Mouse (Mus musculus): ENCODE measurements around the gene Fgd1. TPM values are rescaled to one million over a fixed set of nuclear protein-coding genes. Genes with fewer than 3 reads are reported as not detected.

Gene Fgd1
- total RNA-seq (2021): 10 to 100 TPM; 30.9 to 32.7 TPM
- long read RNA-seq, experiment 1, full-length matches to known transcripts: 8 of 14 reads
- long read RNA-seq, experiment 1, partial matches to known transcripts: 2 of 14 reads
- long read RNA-seq, experiment 1, other reads (novel, unspliced or antisense): 4 of 14 reads
- long read RNA-seq, experiment 2, full-length matches to known transcripts: 5 of 21 reads
- long read RNA-seq, experiment 2, partial matches to known transcripts: 9 of 21 reads
- long read RNA-seq, experiment 2, other reads (novel, unspliced or antisense): 7 of 21 reads

GRCm38 (mm10) chrX:151045850-151046249, at the start of gene Fgd1:
TSS of gene Fgd1 (plus strand) at chrX:151046150.
- DNase-seq (ENCODE audit: low spot score in 2 of 2): no peak

DNA sequence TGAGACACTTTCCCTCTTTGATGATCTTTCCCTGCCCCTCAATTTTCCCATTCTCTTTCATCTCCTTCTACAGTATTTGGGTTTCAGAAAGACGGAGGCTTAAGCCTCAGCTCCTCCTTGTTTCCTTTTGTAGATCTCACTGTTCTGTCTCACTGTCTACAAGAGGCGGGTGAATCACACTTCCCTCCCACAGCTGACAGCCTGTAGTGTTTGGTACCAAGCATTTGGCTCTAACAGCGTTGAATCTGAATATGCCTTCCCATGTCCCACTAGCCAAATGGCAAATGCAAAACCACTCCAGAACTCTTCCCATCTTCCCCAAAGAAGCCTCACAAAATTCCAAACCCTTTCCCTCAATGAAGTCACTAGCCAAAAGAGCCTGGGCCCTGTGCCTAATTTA, 49.2 kb upstream of the Fgd1 start:
- no peak for DNase-seq (ENCODE audit: low spot score in 2 of 2)

DNA sequence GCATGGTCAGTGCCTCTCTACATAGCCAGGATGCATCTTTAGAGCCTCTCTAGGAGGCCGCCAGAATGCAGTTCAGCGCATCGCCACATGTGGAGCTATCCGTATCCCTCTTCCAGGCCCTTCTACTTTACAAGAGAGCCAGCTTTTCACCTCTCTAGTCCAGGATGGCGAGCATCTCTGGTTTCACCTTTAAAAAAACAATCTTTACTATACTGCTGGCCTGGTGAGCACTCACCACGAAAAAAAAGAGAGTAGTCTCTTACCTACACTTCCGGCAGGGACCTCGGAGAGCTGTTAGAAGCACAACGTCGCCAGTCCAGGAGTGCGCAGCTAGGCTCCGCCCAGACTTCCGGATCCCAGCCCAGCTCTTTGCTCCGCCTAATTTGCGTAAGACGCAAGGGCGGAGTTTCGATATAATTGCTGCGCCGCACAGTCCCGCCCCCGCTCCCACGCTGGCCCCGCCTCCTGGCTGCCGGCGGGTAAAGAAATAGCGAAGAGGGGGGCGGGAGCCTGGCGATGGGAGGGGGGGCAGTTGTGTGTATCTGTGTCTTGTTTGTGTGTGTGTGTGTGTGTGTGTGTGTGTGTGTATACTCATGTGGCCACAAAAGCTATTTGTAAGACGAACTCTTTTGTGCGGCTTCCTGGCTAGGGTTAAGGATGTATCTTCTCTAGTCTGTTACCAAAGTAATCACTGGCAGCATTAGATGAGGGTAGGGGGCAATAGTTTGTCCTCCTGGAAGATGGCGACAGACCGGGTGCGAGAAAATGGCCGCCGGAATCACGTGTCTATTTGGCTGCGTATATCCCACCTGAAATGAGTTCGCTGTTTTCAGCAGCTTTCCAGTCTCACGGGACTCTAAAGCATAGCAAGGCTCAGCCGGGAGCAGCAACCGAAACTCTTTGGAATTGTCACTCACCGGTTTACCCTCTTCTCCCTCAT, 28.7 kb upstream of the Fgd1 start, which contains the start of gene Gnl3l:
TSS of gene Gnl3l (minus strand) at position 385 of the 940 bp plus-strand sequence.
- peak; percentile 48 to 65 for DNase-seq (ENCODE audit: low spot score in 2 of 2)

DNA sequence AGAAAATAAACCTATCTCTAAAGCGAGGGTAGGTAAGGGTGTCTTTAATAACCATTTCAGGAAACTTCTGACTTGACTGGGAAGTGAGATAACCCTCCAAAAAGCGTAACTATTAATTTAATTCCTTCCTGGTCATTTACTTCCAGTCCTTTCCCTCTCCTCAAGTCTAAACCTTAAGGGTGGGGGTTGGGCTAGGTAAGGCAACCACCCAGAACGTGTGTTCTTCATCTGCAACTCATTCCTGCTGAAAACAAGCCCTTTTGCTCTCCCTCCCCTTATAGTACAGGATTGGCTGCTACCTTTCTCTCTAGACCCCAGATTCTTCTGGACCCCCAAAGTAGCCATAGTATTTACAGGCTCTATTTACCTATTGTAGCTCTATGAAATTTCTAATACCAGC, 28.1 kb upstream of the Fgd1 start:
- no peak for DNase-seq (ENCODE audit: low spot score in 2 of 2)

- no peak for DNase-seq (ENCODE audit: low spot score in 2 of 2)
Observed at GRCm38 (mm10) chrX:151018798-151019197, 27.2 kb upstream of the Fgd1 start.

DNA sequence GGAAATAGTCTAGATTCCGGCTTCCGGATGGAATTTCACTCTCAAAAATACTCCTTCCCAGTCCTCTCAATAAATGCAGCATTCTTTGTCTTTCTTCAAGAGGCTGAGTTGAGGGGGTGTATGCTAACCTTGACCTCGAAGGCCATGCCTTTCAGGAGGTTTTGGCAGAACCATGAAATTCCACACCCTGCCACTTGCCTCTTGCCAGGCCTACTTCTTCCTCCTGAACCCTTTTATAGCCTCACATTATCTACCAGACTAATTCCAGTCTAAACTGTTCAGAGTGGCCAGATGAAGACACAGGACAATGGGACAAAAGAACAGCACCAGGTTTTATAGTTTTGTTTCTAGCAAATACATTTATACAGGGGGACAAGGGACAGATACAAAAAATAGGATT, 14.6 kb upstream of the Fgd1 start:
- DNase-seq (ENCODE audit: low spot score in 2 of 2): no peak

GRCm38 (mm10) chrX:151041223-151041622, 4.7 kb upstream of the Fgd1 start:
- no peak for DNase-seq (ENCODE audit: low spot score in 2 of 2)

- DNase-seq (ENCODE audit: low spot score in 2 of 2): no peak
Observed at GRCm38 (mm10) chrX:151046321-151046720, 371 bp downstream of the Fgd1 start.

DNA sequence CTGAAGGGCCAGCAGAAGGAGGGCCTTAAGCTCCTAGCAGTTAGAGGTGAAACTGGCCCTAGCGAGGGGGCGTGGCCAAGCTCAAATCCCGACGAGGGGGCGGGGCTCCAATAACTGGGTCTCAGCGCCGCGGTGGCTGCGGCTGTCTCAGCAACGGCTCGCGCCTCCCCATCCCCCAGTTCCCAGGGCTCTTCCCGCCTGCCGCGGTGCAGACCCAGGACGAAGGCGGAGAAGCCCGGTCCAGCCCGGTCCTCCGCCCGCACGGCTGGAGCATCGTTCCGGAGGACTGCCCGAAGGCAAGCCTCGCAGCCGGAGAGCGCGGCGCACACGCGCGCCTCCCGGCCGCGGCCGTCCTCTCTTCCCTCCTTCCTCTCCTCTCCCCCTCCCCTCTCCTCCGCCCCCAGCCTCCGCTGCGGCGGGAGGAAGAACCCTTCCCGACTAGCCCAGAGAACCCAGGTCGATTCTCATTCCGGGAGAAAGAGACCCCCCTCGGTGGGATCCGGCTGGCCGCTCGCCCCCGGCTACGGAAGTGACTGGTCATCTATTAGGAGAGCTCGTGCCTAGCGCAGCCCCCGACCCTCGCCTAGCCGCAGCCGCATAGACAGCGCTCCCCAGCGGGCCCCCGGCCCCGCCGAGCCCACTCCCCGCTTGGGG, 954 bp downstream of the Fgd1 start:
- DNase-seq (ENCODE audit: low spot score in 2 of 2): peak; percentile 46 to 66

DNA sequence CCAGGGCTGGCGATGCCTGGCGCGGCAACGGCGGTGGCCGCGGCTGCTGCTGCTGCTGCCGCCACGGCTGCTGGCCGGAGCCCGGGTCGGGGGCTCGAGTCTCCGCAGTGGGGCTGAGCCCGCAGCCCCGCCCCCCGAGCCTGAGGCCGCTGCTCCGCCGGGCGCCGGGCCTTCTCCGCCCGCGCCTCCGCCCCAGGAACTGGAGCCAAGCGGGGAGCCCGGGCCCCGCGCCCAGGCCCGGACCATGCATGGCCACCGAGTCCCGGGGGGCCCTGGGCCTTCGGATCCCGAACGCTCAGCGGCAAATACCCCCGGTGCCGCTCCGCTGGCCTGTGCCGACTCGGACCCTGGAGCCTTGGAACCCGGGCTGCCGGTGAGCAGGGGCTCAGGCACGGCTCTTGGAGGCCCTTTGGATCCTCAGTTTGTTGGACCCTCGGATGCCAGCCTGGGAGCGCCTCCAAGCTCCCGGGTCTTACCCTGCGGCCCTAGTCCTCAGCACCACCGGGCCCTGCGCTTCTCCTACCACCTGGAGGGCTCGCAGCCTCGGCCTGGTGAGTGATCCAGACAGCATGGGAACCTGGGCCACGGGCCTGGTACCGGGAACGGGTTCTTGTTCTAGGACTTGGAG, 1.6 kb downstream of the Fgd1 start:
- DNase-seq (ENCODE audit: low spot score in 2 of 2): no peak

- DNase-seq (ENCODE audit: low spot score in 2 of 2): no peak
Observed at GRCm38 (mm10) chrX:151049661-151050215, 3.8 kb downstream of the Fgd1 start.

- DNase-seq (ENCODE audit: low spot score in 2 of 2): no peak
Observed at GRCm38 (mm10) chrX:151050337-151050736, 4.4 kb downstream of the Fgd1 start.

DNA sequence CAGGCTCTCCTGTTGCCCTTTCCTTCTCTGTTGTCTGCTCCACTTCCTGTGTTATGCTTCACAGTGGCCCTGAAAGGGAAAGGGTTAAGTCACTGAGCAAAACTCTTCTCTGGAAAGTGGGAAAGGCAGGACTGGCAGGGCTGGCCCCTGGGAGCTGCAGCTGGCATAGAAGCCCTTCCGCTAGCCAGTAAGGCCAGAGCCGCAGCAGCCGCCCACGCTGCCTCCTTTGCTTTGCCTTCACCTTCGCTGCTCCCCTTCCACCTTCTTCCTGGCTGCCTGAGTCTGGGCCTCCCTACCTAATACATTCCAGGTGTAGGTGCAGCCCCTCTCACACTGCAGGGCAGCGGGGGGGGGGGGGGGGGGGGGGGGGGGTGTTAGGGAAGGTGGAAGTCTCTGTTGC, 8.5 kb downstream of the Fgd1 start:
- no peak for DNase-seq (ENCODE audit: low spot score in 2 of 2)

DNA sequence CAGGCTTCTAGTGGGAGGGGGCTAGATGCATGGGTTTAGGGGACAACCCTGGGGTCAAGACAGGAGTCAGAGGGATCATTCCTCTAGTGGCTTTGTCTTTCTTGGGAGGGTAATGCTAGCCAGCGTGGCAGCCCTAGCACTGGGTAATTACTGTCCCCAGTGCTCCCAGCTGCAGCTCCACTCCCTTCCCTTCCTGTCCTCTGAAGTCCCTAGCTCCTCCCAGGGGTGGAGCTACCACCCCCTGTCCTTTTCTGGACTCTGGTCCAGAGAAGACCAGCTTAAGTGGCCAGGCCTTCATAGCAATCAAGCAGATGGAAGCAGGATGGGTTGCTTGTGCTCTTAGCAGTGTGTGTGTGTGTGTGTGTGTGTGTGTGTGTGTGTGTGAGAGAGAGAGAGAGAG, 9.6 kb downstream of the Fgd1 start:
- no peak for DNase-seq (ENCODE audit: low spot score in 2 of 2)

GRCm38 (mm10) chrX:151059346-151059745, 13.4 kb downstream of the Fgd1 start:
- no peak for DNase-seq (ENCODE audit: low spot score in 2 of 2)

DNA sequence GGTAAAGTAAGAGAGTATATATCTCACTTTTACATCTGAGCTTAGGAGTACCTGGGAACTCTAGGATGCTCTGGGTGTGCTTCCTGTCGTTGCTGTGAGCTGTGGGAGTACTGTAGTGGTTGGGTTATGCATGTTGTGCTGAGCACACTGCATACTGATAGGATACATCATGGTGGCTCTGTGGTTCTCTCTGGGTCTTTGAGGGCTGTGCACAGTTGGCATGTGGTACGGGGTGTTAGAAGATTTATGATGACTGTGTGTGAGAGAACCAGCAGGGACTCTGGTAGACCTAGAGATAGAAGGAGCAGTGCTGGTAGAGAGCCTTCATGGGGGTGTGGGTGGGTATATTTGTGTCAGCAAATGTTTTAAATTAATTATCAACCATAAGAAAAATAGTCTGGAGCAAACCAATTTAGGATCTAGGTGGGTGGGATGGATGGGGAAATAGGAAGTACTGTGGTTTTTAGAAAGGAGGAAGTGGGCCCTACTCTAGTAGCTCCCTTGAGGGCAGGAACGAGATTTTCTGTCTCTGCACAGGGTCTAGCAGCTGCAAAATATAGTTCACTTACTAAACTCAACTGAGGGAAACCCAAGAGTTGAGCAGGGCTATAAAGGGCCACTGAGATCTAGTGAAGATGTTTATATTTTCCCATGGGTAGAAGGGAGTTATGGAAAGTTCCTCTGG, 15.8 kb downstream of the Fgd1 start:
- no peak for DNase-seq (ENCODE audit: low spot score in 2 of 2)

GRCm38 (mm10) chrX:151066071-151066666, 20.2 kb downstream of the Fgd1 start:
- DNase-seq (ENCODE audit: low spot score in 2 of 2): peak in 1 of 2 experiments; percentile 11

GRCm38 (mm10) chrX:151067876-151068275, 21.9 kb downstream of the Fgd1 start:
- no peak for DNase-seq (ENCODE audit: low spot score in 2 of 2)

- DNase-seq (ENCODE audit: low spot score in 2 of 2): no peak
Observed at GRCm38 (mm10) chrX:151076007-151076406, 30.1 kb downstream of the Fgd1 start.

- DNase-seq (ENCODE audit: low spot score in 2 of 2): no peak
Observed at GRCm38 (mm10) chrX:151076941-151077485, 31.1 kb downstream of the Fgd1 start.
